Mouse (Mus musculus) heart, adult 2 months (tissue): ENCODE data around the gene Scn2b.

Source experiments
- EP300 ChIP-seq: fragments of 200-500 bp; IDR thresholded peaks from 2 replicates; pipeline ENCODE4 v1.6.1; 2011; ENCODE audit warnings: low read depth, low read length, control low read depth; ENCODE audit not compliant: insufficient read depth
- POLR2A ChIP-seq: fragments of 200-500 bp; IDR thresholded peaks from 2 replicates; pipeline ENCODE4 v1.6.1; 2011; ENCODE audit warnings: mild to moderate bottlenecking, low read depth, low read length, control low read depth; ENCODE audit not compliant: insufficient read depth

- TF ChIP-seq EP300 (no peak), POLR2A (no peak)
Observed at GRCm38 (mm10) chr9:45125211-45125610, 7.6 kb downstream of the Scn2b start.
